Mouse (Mus musculus): ENCODE results near the gene Ptpn12.

Gene Ptpn12

GRCm38 (mm10) chr5:21055820-21056531 lies at the start of gene Ptpn12:
Ptpn12 (minus strand) TSS chr5:21055911.
- peak; percentile 94 for DNase-seq (ENCODE audit: low read depth, low spot score)

GRCm38 (mm10) chr5:21091179-21091578 lies 35.5 kb upstream of the Ptpn12 start:
- no peak for DNase-seq (ENCODE audit: low read depth, low spot score)

GRCm38 (mm10) chr5:21057217-21057616 lies 1.5 kb upstream of the Ptpn12 start:
- no peak for DNase-seq (ENCODE audit: low read depth, low spot score)

GRCm38 (mm10) chr5:21056595-21056994 lies 884 bp upstream of the Ptpn12 start:
- DNase-seq (ENCODE audit: low read depth, low spot score) = no peak

- DNase-seq (ENCODE audit: low read depth, low spot score) = peak; percentile 29
These were observed 466 bp downstream of the Ptpn12 start for GRCm38 (mm10) chr5:21055071-21055819.

GRCm38 (mm10) chr5:21054472-21055070 lies 1.1 kb downstream of the Ptpn12 start:
- peak; percentile 54 for DNase-seq (ENCODE audit: low read depth, low spot score)

- no peak for DNase-seq (ENCODE audit: low read depth, low spot score)
These were observed 2.0 kb downstream of the Ptpn12 start for GRCm38 (mm10) chr5:21053571-21054307.

GRCm38 (mm10) chr5:21052521-21052920 lies 3.2 kb downstream of the Ptpn12 start:
- no peak for DNase-seq (ENCODE audit: low read depth, low spot score)

- DNase-seq (ENCODE audit: low read depth, low spot score) = no peak
These were observed 5.0 kb downstream of the Ptpn12 start for GRCm38 (mm10) chr5:21050770-21051122.

GRCm38 (mm10) chr5:21050061-21050769 lies 5.5 kb downstream of the Ptpn12 start:
- no peak for DNase-seq (ENCODE audit: low read depth, low spot score)

GRCm38 (mm10) chr5:21049006-21049405 lies 6.7 kb downstream of the Ptpn12 start:
- DNase-seq (ENCODE audit: low read depth, low spot score) = no peak

GRCm38 (mm10) chr5:21047114-21047513 lies 8.6 kb downstream of the Ptpn12 start:
- DNase-seq (ENCODE audit: low read depth, low spot score) = no peak

- no peak for DNase-seq (ENCODE audit: low read depth, low spot score)
These were observed 9.3 kb downstream of the Ptpn12 start for GRCm38 (mm10) chr5:21046150-21047048.

- DNase-seq (ENCODE audit: low read depth, low spot score) = no peak
These were observed 10.2 kb downstream of the Ptpn12 start for GRCm38 (mm10) chr5:21045462-21045861.

GRCm38 (mm10) chr5:21038100-21038499 lies 17.6 kb downstream of the Ptpn12 start:
- DNase-seq (ENCODE audit: low read depth, low spot score) = no peak

- no peak for DNase-seq (ENCODE audit: low read depth, low spot score)
These were observed 19.8 kb downstream of the Ptpn12 start for GRCm38 (mm10) chr5:21035689-21036480.

- DNase-seq (ENCODE audit: low read depth, low spot score) = no peak
These were observed 21.2 kb downstream of the Ptpn12 start for GRCm38 (mm10) chr5:21034388-21034966.

- DNase-seq (ENCODE audit: low read depth, low spot score) = no peak
These were observed 22.2 kb downstream of the Ptpn12 start for GRCm38 (mm10) chr5:21033382-21034056.

- no peak for DNase-seq (ENCODE audit: low read depth, low spot score)
These were observed 23.1 kb downstream of the Ptpn12 start for GRCm38 (mm10) chr5:21032626-21033025.

All from forelimb bud, embryonic 11.5 days (tissue).